Mouse (Mus musculus) mesoderm, embryonic 11.5 days (tissue): ENCODE measurements around the gene Nsd2.
"Not testable (repeated sequence)": the region's sequence is repeated elsewhere in the genome, so short reads cannot be mapped to it uniquely, and the experiment has no call there.

ENCODE experiments used
- DNase-seq: peaks from one replicate; pipeline ENCODE4 v3.0.0-alpha.2; 2012; ENCODE audit warnings: low read depth, low spot score

The Nsd2 gene

GRCm38 (mm10) chr5:33926170-33926569 is 105.6 kb downstream of the Nsd2 start:
- no peak for DNase-seq

- no peak for DNase-seq
Measured at GRCm38 (mm10) chr5:33932413-33932812, 111.9 kb downstream of the Nsd2 start.

GRCm38 (mm10) chr5:33934081-33934480 is 113.6 kb downstream of the Nsd2 start:
- DNase-seq: no peak

- DNase-seq: no peak
Measured at GRCm38 (mm10) chr5:33934877-33935276, 114.4 kb downstream of the Nsd2 start.

GRCm38 (mm10) chr5:33935700-33936111 is 115.2 kb downstream of the Nsd2 start:
- no peak for DNase-seq

GRCm38 (mm10) chr5:33936120-33936707 is 115.7 kb downstream of the Nsd2 start, which contains the start of gene Nelfa:
Nelfa (minus strand) TSS chr5:33936413.
- peak; percentile 98 for DNase-seq

- no peak for DNase-seq
Measured at GRCm38 (mm10) chr5:33937230-33937629, 116.7 kb downstream of the Nsd2 start.

GRCm38 (mm10) chr5:33938448-33938847 is 117.9 kb downstream of the Nsd2 start:
- DNase-seq: no peak

- DNase-seq: not testable (repeated sequence)
Measured at GRCm38 (mm10) chr5:33947035-33947434, 126.5 kb downstream of the Nsd2 start.
